Mouse (Mus musculus) T-cell, adult 2 months (primary cell): Measurements from ENCODE around the gene Fam131c.

Experiments used
- DNase-seq: peaks from one replicate; pipeline ENCODE4 v3.0.0; 2022; ENCODE audit warnings: low spot score

Gene Fam131c

GRCm38 (mm10) chr4:141359222-141359621 is 8.8 kb upstream of the Fam131c start:
- no peak for DNase-seq

- no peak for DNase-seq
These were observed 7.2 kb upstream of the Fam131c start for GRCm38 (mm10) chr4:141360846-141361245.

GRCm38 (mm10) chr4:141362937-141363548 is 5.0 kb upstream of the Fam131c start:
- peak; percentile 51 for DNase-seq

- DNase-seq, result no peak
These were observed 2.9 kb upstream of the Fam131c start for GRCm38 (mm10) chr4:141365126-141365525.

GRCm38 (mm10) chr4:141365876-141366275 is 2.1 kb upstream of the Fam131c start:
- no peak for DNase-seq

GRCm38 (mm10) chr4:141372426-141372825 is 4.4 kb downstream of the Fam131c start:
- no peak for DNase-seq

- DNase-seq, result no peak
These were observed 11.7 kb downstream of the Fam131c start for GRCm38 (mm10) chr4:141379674-141380073.

- DNase-seq, result no peak
These were observed 14.4 kb downstream of the Fam131c start for GRCm38 (mm10) chr4:141382406-141382805.

- DNase-seq, result peak; percentile 25
These were observed 17.3 kb downstream of the Fam131c start for GRCm38 (mm10) chr4:141385275-141385674.

GRCm38 (mm10) chr4:141386150-141386549 is 18.1 kb downstream of the Fam131c start:
- no peak for DNase-seq

GRCm38 (mm10) chr4:141387093-141387784 is 19.2 kb downstream of the Fam131c start:
- peak; percentile 39 for DNase-seq

GRCm38 (mm10) chr4:141387933-141388332 is 19.9 kb downstream of the Fam131c start:
- DNase-seq, result no peak

GRCm38 (mm10) chr4:141389366-141390150 is 21.5 kb downstream of the Fam131c start:
- DNase-seq, result no peak

GRCm38 (mm10) chr4:141391293-141391692 is 23.3 kb downstream of the Fam131c start:
- no peak for DNase-seq

GRCm38 (mm10) chr4:141394751-141395150 is 26.7 kb downstream of the Fam131c start:
- no peak for DNase-seq

- DNase-seq, result no peak
These were observed 29.8 kb downstream of the Fam131c start for GRCm38 (mm10) chr4:141397861-141398260.

- no peak for DNase-seq
These were observed 30.5 kb downstream of the Fam131c start, which contains the start of gene Clcnka for GRCm38 (mm10) chr4:141398545-141398944. Clcnka (minus strand) TSS chr4:141398724.

- DNase-seq, result no peak
These were observed 32.2 kb downstream of the Fam131c start for GRCm38 (mm10) chr4:141400171-141400570.

GRCm38 (mm10) chr4:141404518-141405313 is 36.7 kb downstream of the Fam131c start:
- peak; percentile 75 for DNase-seq

GRCm38 (mm10) chr4:141405314-141405622 is 37.2 kb downstream of the Fam131c start:
- DNase-seq, result no peak

GRCm38 (mm10) chr4:141406516-141407299 is 38.7 kb downstream of the Fam131c start:
- peak; percentile 24 for DNase-seq
